ENCODE assay signal across 8 mouse cellular contexts in the genomic region with DNA sequence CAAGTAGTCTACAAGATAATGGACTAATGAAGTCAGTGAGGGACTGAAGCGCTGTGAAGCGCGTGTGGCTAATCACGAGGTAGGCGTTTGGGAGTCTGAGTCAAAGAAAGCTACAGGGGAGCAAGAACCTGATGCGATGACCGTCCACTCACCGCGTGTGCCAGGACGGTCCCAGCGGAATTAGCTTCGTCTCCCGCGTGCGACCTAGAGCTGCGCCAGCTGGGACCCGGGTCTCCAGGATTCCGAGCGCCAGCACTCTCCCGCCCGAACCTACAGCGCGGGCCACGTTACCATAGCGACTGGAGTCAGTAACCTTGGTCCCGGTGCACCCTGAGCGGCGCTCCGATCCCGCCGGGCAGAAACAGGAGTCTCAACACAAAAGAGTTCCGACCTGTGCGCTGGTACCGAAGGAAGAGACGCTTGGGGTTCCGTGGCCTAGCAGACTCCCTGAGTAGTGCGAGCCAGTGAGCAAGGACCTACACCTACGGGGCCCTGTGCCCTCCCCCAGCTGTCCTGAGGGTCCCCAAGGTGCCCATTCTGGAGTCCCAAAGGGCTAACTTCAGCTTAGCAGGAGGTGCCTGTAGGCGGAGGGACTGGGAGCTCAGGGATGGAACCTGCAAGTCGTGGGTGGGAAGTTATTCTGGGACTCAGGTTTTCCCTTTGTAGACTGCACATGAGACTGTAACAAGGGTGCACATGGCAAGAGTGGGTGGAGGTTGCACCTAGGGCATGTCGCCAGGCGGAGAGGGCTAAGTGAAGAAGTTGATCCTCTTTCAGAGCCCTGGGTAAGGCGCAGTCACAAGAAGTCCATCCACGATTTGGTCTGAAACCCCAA. TPM values are rescaled to one million over a fixed set of nuclear protein-coding genes. Genes with fewer than 3 reads are reported as not detected.
A peak's percentile ranks its signal among the peaks of the same experiment; 100 is the strongest.
DNase-seq lines count a peak whose midpoint lies in the region; ATAC-seq and TF ChIP-seq lines count a peak whose summit lies in the region.

Ccdc57 (minus strand) TSS at position 309 of the 835 bp plus-strand sequence.

- no peaks in the 10 kb centered on the region for H3K27me3 ChIP-seq in embryonic facial prominence, embryonic 13.5 days
- no peaks in the 10 kb centered on the region for H3K27me3 ChIP-seq in heart, adult 2 months (ENCODE audit: control insufficient read depth, insufficient read depth, low read length)
- H3K27me3 ChIP-seq in limb, embryonic 14.5 days (ENCODE audit: control insufficient read depth, insufficient read depth, low read length): no peaks in the 10 kb centered on the region
- H3K27me3 ChIP-seq in midbrain, postnatal 0 days (ENCODE audit: insufficient read depth, low read length): no peaks in the 10 kb centered on the region

- TF ChIP-seq POLR2A in heart, adult 2 months (IDR thresholded peaks at IDR 0.05; ENCODE audit: insufficient read depth, low read depth, low read length): peak; percentile 38; the same call in 1 of the 2 replicates
- TF ChIP-seq POLR2A in limb, embryonic 14.5 days (IDR thresholded peaks at IDR 0.05; ENCODE audit: borderline replicate concordance, extremely low read depth, insufficient read depth, insufficient read length): no peak

- H3K9me3 ChIP-seq in embryonic facial prominence, embryonic 13.5 days: no peaks in the 10 kb centered on the region
- H3K9me3 ChIP-seq in limb, embryonic 14.5 days (ENCODE audit: control insufficient read depth, low read length): no peaks in the 10 kb centered on the region
- no peaks in the 10 kb centered on the region for H3K9me3 ChIP-seq in midbrain, postnatal 0 days (ENCODE audit: low read length)

- no peaks in the 10 kb centered on the region for H3K36me3 ChIP-seq in embryonic facial prominence, embryonic 13.5 days
- H3K36me3 ChIP-seq in heart, adult 2 months (ENCODE audit: control insufficient read depth, insufficient read depth, low read length): no peaks in the 10 kb centered on the region
- H3K36me3 ChIP-seq in limb, embryonic 14.5 days (ENCODE audit: control insufficient read depth, insufficient read depth, low read length): no peaks in the 10 kb centered on the region
- no peaks in the 10 kb centered on the region for H3K36me3 ChIP-seq in midbrain, postnatal 0 days (ENCODE audit: insufficient read depth, low read length)

- H3K4me3 ChIP-seq in embryonic facial prominence, embryonic 13.5 days: peak within 1 kb of the TSS; percentile 61
- H3K4me3 ChIP-seq in heart, adult 2 months: peak within 1 kb of the TSS; percentile 71
- H3K4me3 ChIP-seq in limb, embryonic 14.5 days (replicated peaks; ENCODE audit: low read length): peak within 1 kb of the TSS; percentile 70
- H3K4me3 ChIP-seq in midbrain, postnatal 0 days (ENCODE audit: low read depth, low read length): peak within 1 kb of the TSS; percentile 68

- ATAC-seq in embryonic facial prominence, embryonic 13.5 days (ENCODE audit: insufficient number of reproducible peaks, insufficient read depth, low FRiP score, low TSS enrichment, low read depth): peak; percentile 87
- ATAC-seq in limb, embryonic 14.5 days (ENCODE audit: low FRiP score, low read depth): peak; percentile 95
- peak; percentile 94 for ATAC-seq in midbrain, postnatal 0 days (ENCODE audit: low FRiP score)

- H3K9ac ChIP-seq in embryonic facial prominence, embryonic 13.5 days: peak within 1 kb of the TSS; percentile 71
- H3K9ac ChIP-seq in heart, adult 2 months (ENCODE audit: low read depth, low read length): peak within 1 kb of the TSS; percentile 81
- peak within 1 kb of the TSS; percentile 62 for H3K9ac ChIP-seq in limb, embryonic 14.5 days (ENCODE audit: low read depth, low read length, severe bottlenecking)
- peak within 1 kb of the TSS; percentile 59 for H3K9ac ChIP-seq in midbrain, postnatal 0 days (replicated peaks; ENCODE audit: low read length, poor library complexity, severe bottlenecking)

- no peak for TF ChIP-seq CTCF in heart, adult 2 months (IDR thresholded peaks at IDR 0.05)
- no peak for TF ChIP-seq CTCF in midbrain, postnatal 0 days (IDR thresholded peaks at IDR 0.05)

- H3K4me1 ChIP-seq in embryonic facial prominence, embryonic 13.5 days: peaks cover 6% of the 10 kb centered on the region; the same call in 1 of the 2 replicates
- peaks cover 4% of the 10 kb centered on the region; the same call in 1 of the 2 replicates for H3K4me1 ChIP-seq in heart, adult 2 months (ENCODE audit: control insufficient read depth, insufficient read depth, low read length)
- no peaks in the 10 kb centered on the region for H3K4me1 ChIP-seq in limb, embryonic 14.5 days (ENCODE audit: control insufficient read depth, insufficient read depth, low read length)
- no peaks in the 10 kb centered on the region for H3K4me1 ChIP-seq in midbrain, postnatal 0 days (ENCODE audit: insufficient read depth, low read length)

- TF ChIP-seq EP300 in heart, adult 2 months (IDR thresholded peaks at IDR 0.05; ENCODE audit: insufficient read depth, low read depth, low read length): peak; percentile 39; the same call in 1 of the 2 replicates

- H3K79me2 ChIP-seq in heart, adult 2 months (replicated peaks; ENCODE audit: control insufficient read depth, insufficient read depth, low read length): no peaks in the 10 kb centered on the region

- 10% methylated on average over 44 of the region's 44 CpGs for WGBS in embryonic facial prominence, embryonic 13.5 days
- WGBS in heart, adult 2 months: 10% methylated on average over 44 of the region's 44 CpGs
- 10% methylated on average over 44 of the region's 44 CpGs for WGBS in limb, embryonic 14.5 days
- WGBS in midbrain, postnatal 0 days: 8% methylated on average over 44 of the region's 44 CpGs

- peak within 1 kb of the TSS; percentile 51; the same call in 1 of the 2 replicates for H3K27ac ChIP-seq in embryonic facial prominence, embryonic 13.5 days
- H3K27ac ChIP-seq in heart, adult 2 months: peak within 1 kb of the TSS; percentile 61
- no peak within 1 kb of the TSS for H3K27ac ChIP-seq in limb, embryonic 14.5 days (replicated peaks; ENCODE audit: low read depth, low read length)
- H3K27ac ChIP-seq in midbrain, postnatal 0 days (ENCODE audit: low read depth, low read length): peak within 1 kb of the TSS; percentile 21; the same call in 1 of the 2 replicates

- intact Hi-C loops in heart, adult 2 months (cut with DNase I): loop anchor here (2.0 kb wide), 1 partner anchor 18 kb away; no protein-coding TSS in a partner anchor

- H3K4me2 ChIP-seq in embryonic facial prominence, embryonic 13.5 days: peak within 1 kb of the TSS; percentile 79
- H3K4me2 ChIP-seq in limb, embryonic 14.5 days (replicated peaks; ENCODE audit: low read depth, low read length, severe bottlenecking): peak within 1 kb of the TSS; percentile 69
- H3K4me2 ChIP-seq in midbrain, postnatal 0 days (ENCODE audit: low read depth, low read length, poor library complexity, severe bottlenecking): peak within 1 kb of the TSS; percentile 64

- DNase-seq in 3T3-L1 (ENCODE audit: low read depth, low spot score): peak; percentile 90
- peak; percentile 88 to 89 for DNase-seq in adrenal gland, postnatal 36 days
- peak; percentile 88 to 92 for DNase-seq in heart, adult 2 months
- peak; percentile 93 for DNase-seq in kidney, adult 9 months
- peak; percentile 87 for DNase-seq in limb, embryonic 14.5 days (ENCODE audit: low spot score)
- DNase-seq in midbrain, postnatal 0 days (ENCODE audit: low spot score): peak; percentile 92
- DNase-seq in spleen, postnatal 14 days (ENCODE audit: low spot score in 2 of 2): peak; percentile 78 to 87

RNA-seq across cellular contexts. Expression of gene Ccdc57, which starts in this region (rescaled TPM):
- 10 to 100 TPM; 10.6 to 22.0 TPM for total RNA-seq in adrenal gland, postnatal 36 days (2021)
- polyA plus RNA-seq in embryonic facial prominence, embryonic 13.5 days (2015; fragmentation: Nextera tagmentation; extraction: Ambion mirVana): 6.1 and 6.8 TPM in 2 replicates
- total RNA-seq in heart, adult 2 months (2021): 1 to 10 TPM in 1 of 2 experiments, under 1 TPM in 1; 0.86 to 1.1 TPM
- polyA plus RNA-seq in heart, adult 2 months (2012; rRNA removed): 0.61 and 1.3 TPM in 2 replicates
- 5.4 and 7.1 TPM in 2 replicates for polyA plus RNA-seq in limb, embryonic 14.5 days (2012; rRNA removed)
- 3.8 and 5.1 TPM in 2 replicates for polyA plus RNA-seq in limb, embryonic 14.5 days (2014; fragmentation: Nextera tagmentation; extraction: Ambion mirVana)
- total RNA-seq in midbrain, postnatal 0 days (2014; rRNA removed): 6.2 and 7.2 TPM in 2 replicates
- 6.8 and 7.8 TPM in 2 replicates for polyA plus RNA-seq in midbrain, postnatal 0 days (2015; fragmentation: Nextera tagmentation; extraction: Ambion mirVana)
